Mouse (Mus musculus) ES-CJ7 (cell line): ENCODE data around the gene Hist1h2af.
"Not testable (repeated sequence)": the region's sequence is repeated elsewhere in the genome, so short reads cannot be mapped to it uniquely, and the experiment has no call there.

Experiments used
- DNase-seq: peaks from one replicate; pipeline ENCODE4 v3.0.0; 2011; ENCODE audit warnings: low read depth, low spot score

Gene Hist1h2af

DNA sequence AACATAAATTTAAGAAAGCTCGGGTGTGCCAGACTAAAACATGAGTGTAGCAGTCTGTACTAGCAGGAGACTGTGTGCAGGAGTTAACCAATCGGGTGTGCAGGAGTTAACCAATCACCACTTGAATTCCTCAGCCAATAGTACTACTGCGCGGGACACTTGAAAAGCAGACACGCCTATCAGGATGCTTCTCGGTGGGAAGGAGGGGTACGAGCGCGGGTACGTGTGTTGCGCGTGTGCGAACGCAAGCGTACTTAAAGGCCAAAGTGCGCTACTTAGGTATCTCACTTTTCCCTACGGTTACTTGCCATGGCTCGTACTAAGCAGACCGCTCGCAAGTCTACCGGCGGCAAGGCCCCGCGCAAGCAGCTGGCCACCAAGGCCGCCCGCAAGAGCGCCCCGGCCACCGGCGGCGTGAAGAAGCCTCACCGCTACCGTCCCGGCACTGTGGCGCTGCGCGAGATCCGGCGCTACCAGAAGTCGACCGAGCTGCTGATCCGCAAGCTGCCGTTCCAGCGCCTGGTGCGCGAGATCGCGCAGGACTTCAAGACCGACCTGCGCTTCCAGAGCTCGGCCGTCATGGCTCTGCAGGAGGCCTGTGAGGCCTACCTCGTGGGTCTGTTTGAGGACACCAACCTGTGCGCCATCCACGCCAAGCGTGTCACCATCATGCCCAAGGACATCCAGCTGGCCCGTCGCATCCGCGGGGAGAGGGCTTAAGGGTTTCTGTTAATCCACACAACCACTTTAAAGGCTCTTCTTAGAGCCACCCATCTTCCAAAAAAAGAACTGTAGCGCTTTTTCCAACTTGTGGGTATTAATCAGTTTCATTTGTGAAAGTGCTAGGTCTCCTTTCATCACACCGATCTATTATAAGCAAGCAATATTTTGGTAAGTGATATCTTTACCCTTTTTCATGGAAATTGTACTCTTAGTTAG, 1.7 kb downstream of the Hist1h2af start, which contains the start of gene Hist1h3g:
TSS of gene Hist1h3g (plus strand) at position 286 of the 939 bp plus-strand sequence.
- DNase-seq: peak; percentile 100

DNA sequence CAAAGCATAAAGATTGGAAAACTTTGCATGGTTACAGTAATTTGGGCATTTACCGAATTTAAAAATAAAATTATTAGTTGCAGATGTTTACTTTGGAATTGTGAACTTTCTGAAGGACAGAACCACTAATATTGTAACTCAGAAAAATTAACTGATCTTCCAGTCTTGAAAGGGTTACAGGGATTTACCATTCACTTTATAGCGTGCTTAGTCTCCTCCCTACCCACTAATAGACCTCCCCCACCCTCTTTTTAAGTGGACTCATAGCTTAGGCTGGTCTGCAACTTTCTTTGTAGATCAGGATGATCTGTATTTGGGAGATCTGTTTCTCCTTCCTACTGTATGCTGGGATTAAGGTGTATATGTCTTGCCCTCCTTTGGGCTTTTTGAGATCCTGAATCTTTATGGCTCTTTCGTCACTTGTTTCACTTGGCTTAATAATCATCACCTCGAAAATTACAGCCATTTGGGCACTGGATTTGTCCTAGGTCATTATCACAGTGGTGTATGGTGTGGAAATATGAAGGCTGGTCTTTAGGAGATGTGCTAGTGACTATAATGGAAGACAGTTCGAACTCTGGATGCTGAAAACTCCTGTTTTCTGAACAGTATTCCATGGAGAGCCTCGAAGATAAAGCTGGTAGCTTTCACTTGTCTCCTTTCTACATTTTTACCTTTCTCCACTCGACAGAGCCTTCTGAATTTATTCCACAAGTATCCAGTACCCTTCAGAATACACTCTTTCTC, 2.5 kb downstream of the Hist1h2af start:
- DNase-seq: peak; percentile 73

DNA sequence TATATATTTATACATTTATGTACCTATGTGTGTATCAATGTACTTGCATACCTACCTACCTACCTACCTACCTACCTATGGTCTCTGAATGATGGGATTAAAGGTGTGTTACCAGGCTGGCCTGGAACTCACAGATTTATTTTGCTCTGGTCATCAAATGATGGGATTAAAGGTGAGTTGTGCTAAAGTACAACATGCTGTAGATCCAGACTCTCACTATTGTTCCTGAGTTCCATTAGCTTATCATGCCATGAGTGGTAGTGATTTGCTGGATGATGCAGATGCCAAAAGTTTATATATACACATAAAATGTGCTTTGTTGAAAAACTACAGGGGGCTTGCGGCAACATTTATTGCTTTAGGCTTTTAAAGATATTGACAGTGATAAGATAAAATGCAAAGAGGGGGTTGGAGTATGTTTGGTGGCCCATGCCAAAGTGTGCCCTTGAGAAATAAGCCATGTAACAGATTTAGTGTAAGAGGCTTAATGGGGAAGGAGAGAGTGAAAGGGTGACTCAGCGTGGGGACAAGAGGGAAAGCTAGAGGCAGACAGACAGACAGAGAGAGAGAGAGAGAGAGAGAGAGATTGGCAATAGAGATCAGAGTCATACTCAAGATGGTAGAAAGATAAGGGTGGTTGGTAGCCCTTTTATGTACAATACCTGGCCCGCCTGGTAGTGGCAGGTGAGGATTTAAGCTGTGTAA, 3.5 kb downstream of the Hist1h2af start:
- peak; percentile 17 for DNase-seq

DNA sequence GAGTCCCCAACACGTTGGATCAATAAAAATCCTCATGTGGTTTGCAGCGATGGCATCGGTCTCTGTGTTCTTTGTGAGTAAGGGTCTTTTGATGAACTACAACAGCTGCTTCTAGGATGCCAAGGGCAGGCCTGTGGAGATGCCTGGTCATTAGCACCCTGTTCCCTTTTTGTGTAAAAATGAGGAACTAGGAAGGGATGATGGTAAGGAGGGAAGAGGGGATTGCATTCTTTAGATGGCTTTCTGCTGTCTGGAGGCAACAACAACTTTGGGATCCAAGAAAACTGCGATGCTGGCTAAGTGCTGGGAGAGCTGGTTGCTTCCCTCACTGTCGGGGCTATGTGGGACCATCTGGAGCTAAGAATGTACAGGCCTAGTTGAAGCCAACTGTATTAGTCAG, 4.5 kb downstream of the Hist1h2af start:
- DNase-seq: peak; percentile 11

DNA sequence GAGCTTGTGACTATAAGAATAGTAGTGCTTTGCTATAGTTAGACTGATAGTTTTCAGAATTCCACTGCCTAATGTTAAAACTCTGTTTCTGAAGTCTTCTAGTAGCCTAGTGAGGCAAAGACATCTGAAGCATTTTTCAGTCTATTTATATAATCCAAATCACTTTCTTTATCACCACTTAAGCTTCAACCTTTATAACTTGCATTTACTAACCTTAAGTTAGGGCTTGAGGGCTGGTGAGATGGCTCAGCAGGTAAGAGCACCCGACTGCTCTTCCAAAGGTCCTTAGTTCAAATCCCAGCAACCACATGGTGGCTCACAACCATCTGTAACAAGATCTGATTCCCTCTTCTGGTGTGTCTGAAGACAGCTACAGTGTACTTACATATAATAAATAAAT, 6.1 kb downstream of the Hist1h2af start:
- not testable (repeated sequence) for DNase-seq

DNA sequence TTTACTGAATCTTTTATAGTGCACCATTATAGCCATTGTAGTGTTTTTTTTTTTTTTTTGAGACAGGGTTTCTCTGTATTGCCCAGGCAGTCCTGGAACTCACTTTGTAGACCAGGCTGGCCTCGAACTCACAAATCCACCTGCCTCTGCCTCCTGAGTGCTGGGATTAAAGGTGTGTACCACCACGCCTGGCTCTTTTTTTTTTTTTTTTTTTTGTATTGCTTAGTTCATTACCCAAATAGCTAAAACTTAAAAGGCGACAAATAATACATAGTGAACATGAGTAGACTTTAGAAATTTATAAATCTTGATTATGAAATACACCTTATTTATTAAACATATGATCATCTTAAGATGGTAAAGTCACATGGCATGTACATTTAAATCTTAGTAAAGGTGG, 7.8 kb downstream of the Hist1h2af start:
- no peak for DNase-seq

DNA sequence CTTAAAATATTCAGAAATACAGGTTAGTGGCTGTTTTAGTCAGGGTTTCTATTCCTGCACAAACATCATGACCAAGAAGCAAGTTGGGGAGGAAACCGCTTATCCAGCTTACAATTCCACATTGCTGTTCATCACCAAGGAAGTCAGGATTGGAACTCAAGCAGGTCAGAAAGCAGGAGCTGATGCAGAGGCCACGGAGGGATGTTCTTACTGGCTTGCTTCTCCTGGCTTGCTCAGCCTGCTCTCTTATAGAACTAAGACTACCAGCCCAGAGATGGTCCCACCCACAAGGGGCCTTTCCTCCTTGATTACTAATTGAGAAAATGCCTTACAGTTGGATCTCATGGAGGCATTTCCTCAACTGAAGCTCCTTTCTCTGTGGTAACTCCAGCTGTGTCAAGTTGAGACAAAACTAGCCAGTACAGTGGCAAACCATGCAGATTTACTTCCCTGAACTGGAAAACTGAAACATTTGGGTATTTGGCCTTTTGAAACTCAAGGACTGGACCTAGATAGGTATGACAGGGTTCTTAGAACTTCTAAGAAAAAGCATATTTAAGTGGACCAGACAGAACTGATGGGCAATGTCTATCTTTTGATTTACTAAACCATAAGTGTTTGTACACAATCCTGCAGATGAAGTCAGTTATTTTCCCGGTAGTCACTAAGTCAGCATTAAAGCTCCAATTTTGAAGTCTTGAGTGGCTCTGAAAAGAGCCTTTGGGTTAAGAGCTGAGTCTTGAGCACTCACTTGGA, 8.7 kb downstream of the Hist1h2af start:
- DNase-seq: peak; percentile 61

DNA sequence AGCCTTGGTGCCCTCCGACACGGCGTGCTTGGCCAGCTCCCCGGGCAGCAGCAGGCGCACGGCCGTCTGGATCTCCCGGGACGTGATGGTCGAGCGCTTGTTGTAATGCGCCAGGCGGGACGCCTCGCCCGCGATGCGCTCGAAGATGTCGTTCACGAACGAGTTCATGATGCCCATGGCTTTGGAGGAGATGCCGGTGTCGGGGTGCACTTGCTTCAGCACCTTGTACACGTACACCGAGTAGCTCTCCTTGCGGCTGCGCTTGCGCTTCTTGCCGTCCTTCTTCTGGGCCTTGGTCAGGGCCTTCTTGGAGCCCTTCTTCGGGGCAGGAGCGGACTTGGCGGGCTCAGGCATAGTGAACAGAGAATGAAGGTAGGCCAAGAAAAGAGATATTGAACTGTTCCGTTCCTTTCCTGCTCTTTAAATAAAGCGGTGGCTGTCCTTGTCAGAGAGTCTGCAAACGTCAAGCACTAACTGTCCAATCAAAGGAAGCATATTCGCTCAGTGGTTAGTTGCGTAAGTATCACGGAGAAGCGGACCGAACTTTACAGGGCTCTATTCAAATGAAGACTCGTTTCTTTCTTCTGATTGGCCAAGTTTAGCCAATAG, 9.4 kb downstream of the Hist1h2af start, which contains the start of gene Hist1h2bh:
TSS of gene Hist1h2bh (minus strand) at position 394 of the 609 bp plus-strand sequence.
- peak; percentile 99 for DNase-seq

DNA sequence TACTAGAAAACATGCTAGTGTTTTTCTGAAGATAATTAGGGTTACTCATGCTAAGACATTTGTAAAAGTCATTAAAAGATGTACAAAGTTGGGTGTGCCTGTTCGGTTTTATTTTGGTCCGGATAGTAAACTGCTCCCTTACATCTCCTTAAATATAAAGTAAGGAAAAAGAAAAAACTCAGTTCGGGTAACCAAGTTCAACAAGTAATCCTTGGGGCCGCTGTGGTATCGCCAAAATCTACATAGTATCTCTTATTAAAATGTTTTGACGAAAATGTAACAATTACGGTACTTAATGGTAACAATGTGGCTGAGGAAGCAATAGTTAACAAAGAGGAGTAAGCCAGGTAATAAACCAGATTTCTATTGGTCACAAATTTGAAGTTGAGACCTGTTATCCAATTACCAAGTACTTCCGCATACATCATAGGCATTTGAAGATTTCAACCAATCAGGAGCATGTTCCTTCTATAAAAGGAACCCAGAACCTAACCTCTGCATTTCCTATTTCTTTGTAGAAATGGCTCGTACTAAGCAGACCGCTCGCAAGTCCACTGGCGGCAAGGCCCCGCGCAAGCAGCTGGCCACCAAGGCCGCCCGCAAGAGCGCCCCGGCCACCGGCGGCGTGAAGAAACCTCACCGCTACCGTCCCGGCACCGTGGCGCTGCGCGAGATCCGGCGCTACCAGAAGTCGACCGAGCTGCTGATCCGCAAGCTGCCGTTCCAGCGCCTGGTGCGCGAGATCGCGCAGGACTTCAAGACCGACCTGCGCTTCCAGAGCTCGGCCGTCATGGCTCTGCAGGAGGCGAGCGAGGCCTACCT, 10.5 kb downstream of the Hist1h2af start, which contains the start of gene Hist1h3f:
TSS of gene Hist1h3f (plus strand) at position 88 of the 822 bp plus-strand sequence.
- peak; percentile 97 for DNase-seq

DNA sequence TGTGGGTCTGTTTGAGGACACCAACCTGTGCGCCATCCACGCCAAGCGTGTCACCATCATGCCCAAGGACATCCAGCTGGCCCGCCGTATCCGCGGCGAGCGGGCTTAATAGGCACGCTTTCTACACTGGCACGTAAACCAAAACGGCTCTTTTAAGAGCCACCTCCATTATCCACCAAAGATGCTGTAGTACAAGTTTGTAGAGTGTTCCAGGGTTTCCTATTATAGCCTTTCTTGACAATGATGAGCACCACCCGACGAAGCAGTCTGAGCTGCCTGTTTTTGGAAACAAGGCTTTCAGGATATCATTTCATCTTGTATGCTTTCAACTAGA, 11.0 kb downstream of the Hist1h2af start:
- not testable (repeated sequence) for DNase-seq

DNA sequence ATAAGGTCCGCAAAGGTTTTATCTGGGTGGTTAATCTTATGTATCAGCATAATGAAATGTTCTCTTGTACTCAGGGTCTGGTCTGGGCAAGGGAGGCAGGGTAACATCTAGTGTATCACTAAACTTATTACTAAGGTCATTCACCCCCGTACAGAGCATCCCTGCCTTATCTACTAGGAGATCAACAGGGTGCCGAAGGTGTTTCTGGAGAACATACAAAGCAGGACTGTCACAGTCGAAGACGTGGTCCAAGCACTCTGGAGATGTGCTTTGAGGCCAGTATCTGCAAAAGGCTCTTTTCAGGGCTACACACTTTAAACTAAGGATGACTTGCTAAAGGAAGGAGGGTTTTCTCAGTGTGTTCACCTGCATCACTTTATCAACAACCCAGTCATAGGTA, 13.0 kb downstream of the Hist1h2af start:
- no peak for DNase-seq

DNA sequence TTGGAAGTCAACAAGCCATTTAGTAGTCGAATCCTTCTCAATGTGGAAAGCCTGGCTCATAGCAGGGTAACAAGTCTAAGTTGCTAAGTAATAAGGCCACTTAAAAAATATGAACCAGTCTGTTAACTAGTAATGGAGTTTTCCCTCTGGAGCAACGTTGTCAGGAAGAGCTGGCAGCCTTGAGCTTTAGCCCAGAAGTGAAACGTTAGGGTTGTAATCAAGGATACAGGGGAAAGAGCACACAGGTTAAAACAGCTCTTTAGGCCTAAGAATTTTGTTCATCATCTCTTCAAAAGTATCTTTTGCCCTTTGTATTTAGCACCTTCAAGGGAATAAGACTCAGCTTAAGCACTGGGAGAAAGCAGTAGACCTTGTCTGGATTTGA, 17.0 kb downstream of the Hist1h2af start:
- peak; percentile 80 for DNase-seq

DNA sequence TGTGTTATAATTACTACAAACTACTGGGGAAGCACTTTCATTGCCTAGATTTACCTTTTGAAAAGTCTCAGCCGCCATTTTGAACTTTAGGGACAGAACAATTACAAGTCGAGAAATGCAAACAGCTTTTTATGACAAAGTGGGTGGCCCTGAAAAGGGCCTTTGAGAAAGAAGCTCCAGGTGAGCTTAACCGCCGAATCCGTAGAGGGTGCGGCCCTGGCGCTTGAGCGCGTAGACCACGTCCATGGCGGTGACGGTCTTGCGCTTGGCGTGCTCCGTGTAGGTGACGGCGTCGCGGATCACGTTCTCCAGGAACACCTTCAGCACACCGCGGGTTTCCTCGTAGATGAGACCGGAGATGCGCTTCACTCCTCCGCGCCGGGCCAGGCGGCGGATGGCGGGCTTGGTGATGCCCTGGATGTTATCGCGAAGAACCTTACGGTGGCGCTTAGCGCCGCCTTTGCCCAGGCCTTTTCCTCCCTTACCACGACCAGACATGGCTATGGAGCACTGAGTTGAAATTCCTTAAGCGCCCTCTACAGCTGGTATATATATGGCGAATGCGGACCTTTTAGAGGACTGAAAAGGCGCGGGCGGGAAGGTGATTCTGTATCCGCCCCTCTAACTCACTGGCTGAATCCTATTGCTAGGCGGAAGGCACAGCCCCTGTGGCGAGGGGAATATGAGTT, 17.6 kb downstream of the Hist1h2af start, which contains the start of gene Hist1h4f:
TSS of gene Hist1h4f (minus strand) at position 503 of the 689 bp plus-strand sequence.
- DNase-seq: peak; percentile 97

DNA sequence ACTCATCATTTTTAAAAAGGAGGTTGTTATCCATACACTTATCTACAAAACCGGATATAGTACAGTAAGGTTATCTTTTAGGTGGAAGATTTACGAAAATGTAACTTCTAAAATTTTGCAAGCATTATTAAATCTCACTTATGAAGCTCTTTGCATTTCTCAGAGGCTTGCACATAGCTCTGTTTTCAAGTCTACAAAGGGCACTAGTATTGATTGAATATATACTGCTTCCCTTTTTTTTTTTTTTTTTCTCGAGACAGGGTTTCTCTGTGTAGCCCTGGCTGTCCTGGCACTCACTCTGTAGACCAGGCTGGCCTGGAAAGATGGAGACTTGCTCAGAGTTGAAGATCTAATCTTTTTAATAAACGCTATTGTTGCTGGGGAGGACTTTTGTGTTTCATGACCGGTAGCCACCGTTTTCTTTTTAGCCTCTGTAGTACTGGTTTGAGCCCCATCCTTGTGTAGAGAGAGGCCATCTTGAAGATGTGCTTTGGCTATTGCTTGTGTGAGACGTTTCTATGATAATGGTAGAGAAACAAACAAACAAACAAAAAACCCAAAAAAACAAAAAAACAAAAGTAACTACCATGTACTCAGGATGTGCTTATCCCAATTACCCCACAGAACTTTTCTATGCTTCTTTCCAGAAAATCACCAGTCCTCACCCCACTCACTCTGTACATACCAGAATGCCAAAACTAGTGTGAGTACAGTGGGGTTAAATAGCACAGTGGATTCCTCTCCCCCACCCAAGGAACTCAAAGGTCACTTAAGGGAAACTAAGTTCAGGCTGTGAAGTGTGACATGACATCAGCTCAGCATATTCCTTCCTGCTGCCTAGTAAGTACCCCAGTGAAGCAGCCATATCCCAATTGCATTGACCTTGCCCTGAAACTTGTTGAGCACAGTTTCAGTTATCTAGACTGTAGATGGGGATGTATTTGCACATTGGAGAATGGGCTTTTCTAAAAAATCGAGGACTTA, 18.5 kb downstream of the Hist1h2af start:
- DNase-seq: peak; percentile 53

DNA sequence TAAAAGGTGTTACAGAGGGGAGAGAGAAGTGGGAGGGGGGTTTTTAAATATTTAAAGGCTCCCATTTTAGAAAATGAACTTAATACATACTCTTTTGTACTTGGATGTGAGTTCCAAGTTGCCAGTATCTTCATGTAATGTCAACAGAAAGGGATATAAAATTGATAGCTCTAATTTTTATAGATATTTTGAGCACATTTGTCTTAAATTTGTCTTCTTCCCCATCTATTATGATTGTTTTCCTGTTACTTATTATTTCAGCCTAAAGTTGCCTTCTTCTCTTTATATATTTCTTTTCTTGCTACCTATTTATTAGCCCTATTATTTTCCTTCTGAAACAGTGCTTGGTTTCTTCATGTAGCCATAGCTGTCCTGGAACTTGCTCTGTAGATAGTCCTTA, 19.3 kb downstream of the Hist1h2af start, which contains the start of gene Hist1h1d:
TSS of gene Hist1h1d (plus strand) at position 301 of the 400 bp plus-strand sequence.
- no peak for DNase-seq

DNA sequence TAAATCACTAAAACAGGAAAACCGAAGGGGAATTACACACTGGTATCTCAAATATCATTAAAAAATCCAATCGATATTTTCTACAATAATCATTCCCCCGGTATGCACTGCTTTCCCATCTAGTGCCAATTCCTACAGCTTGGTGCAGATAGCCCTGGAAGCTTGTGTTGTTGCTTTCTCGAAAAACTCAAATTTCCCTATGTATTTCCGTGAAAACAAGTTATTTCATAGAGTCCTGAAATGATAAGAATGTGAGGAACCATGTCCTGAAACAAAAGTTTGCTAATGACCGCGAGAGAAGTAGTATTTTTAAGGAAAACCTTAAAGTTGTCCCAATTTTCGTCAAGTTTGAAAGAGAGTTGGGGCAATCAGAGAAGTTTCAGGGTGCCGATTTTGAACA, 20.7 kb downstream of the Hist1h2af start:
- no peak for DNase-seq

DNA sequence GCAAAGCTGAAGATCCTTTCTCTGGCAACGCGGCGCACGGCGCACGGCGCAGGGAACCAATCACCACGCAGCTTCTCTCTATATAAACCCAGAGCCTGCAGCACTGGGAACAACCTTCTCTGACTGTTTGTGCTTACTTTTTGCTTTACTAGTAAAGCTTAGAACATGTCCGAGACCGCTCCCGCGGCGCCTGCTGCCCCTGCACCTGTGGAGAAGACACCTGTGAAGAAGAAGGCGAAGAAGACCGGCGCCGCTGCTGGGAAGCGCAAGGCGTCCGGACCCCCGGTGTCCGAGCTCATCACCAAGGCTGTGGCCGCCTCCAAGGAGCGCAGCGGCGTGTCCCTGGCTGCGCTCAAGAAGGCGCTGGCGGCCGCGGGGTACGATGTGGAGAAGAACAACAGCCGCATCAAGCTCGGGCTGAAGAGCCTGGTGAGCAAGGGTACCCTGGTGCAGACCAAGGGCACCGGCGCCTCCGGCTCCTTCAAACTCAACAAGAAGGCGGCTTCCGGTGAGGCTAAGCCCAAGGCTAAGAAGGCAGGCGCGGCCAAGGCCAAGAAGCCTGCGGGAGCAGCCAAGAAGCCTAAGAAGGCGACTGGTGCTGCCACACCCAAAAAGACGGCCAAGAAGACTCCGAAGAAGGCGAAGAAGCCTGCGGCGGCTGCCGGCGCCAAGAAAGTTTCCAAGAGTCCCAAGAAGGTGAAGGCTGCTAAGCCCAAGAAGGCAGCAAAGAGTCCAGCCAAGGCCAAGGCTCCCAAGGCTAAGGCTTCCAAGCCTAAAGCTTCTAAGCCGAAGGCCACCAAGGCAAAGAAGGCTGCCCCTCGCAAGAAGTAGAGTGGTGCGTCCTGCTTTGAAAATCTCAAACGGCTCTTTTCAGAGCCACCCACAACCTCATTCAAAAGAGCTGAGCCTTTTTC, 21.5 kb downstream of the Hist1h2af start:
- DNase-seq: peak; percentile 94
